Mouse (Mus musculus): ENCODE results near the gene Armh3. TPM values are rescaled to one million over a fixed set of nuclear protein-coding genes. Genes with fewer than 3 reads are reported as not detected.

Armh3 gene
- 13.7 and 15.6 TPM in 2 replicates for polyA plus RNA-seq (2012; rRNA removed)
- polyA plus RNA-seq (2014; fragmentation: Nextera tagmentation; extraction: Ambion mirVana), result 13.6 and 15.7 TPM in 2 replicates

- 2% methylated on average over 53 of the region's 76 CpGs for WGBS
Measured at GRCm38 (mm10) chr19:45997785-45998693, at the start of gene Armh3. Gene Armh3, minus strand, starts transcription at chr19:45998488.

GRCm38 (mm10) chr19:46047426-46047825, 49.1 kb upstream of the Armh3 start:
- Histone ChIP-seq H3K27ac (replicated peaks; ENCODE audit: low read depth, low read length) (no peak overlapping the region), H3K9ac (ENCODE audit: low read depth, low read length, severe bottlenecking) (no peak overlapping the region), H3K36me3 (ENCODE audit: control insufficient read depth, insufficient read depth, low read length) (no peaks in the 10 kb centered on the region), H3K4me3 (replicated peaks; ENCODE audit: low read length) (no peak overlapping the region), H3K4me2 (replicated peaks; ENCODE audit: low read depth, low read length, severe bottlenecking) (no peak overlapping the region), H3K4me1 (ENCODE audit: control insufficient read depth, insufficient read depth, low read length) (peaks cover 30% of the 10 kb centered on the region), H3K27me3 (ENCODE audit: control insufficient read depth, insufficient read depth, low read length) (no peaks in the 10 kb centered on the region), H3K9me3 (ENCODE audit: control insufficient read depth, low read length) (no peaks in the 10 kb centered on the region)
- no peak for TF ChIP-seq POLR2A (IDR thresholded peaks at IDR 0.05; ENCODE audit: borderline replicate concordance, extremely low read depth, insufficient read depth, insufficient read length)
- DNase-seq (ENCODE audit: low spot score) (no peak), ATAC-seq (ENCODE audit: low FRiP score, low read depth) (no peak)
- 15% methylated on average over 2 of the region's 2 CpGs for WGBS

More at GRCm38 (mm10) chr19:45997785-45998693, at the start of gene Armh3:
- H3K9me3 ChIP-seq (ENCODE audit: control insufficient read depth, low read length), result peaks cover 8% of the 10 kb centered on the region
- peak; percentile 93 for ATAC-seq (ENCODE audit: low FRiP score, low read depth)
- H3K9ac ChIP-seq (ENCODE audit: low read depth, low read length, severe bottlenecking), result peak within 1 kb of the TSS; percentile 91
- peak within 1 kb of the TSS; percentile 93 for H3K4me3 ChIP-seq (replicated peaks; ENCODE audit: low read length)
- H3K27me3 ChIP-seq (ENCODE audit: control insufficient read depth, insufficient read depth, low read length), result no peaks in the 10 kb centered on the region
- TF ChIP-seq POLR2A (IDR thresholded peaks at IDR 0.05; ENCODE audit: borderline replicate concordance, extremely low read depth, insufficient read depth, insufficient read length), result no peak
- H3K27ac ChIP-seq (replicated peaks; ENCODE audit: low read depth, low read length), result peak within 1 kb of the TSS; percentile 93
- H3K4me1 ChIP-seq (ENCODE audit: control insufficient read depth, insufficient read depth, low read length), result 0 out of 2 replicates have a peak, but pooled peaks cover 3% of the 10 kb centered on the region
- no peaks in the 10 kb centered on the region for H3K36me3 ChIP-seq (ENCODE audit: control insufficient read depth, insufficient read depth, low read length)
- DNase-seq (ENCODE audit: low spot score), result peak; percentile 92
- H3K4me2 ChIP-seq (replicated peaks; ENCODE audit: low read depth, low read length, severe bottlenecking), result peak within 1 kb of the TSS; percentile 58

- DNase-seq (ENCODE audit: low spot score) (no peak), ATAC-seq (ENCODE audit: low FRiP score, low read depth) (no peak)
- Histone ChIP-seq H3K27me3 (ENCODE audit: control insufficient read depth, insufficient read depth, low read length) (no peaks in the 10 kb centered on the region), H3K36me3 (ENCODE audit: control insufficient read depth, insufficient read depth, low read length) (no peaks in the 10 kb centered on the region), H3K9me3 (ENCODE audit: control insufficient read depth, low read length) (no peaks in the 10 kb centered on the region), H3K4me3 (replicated peaks; ENCODE audit: low read length) (no peak overlapping the region; the same call in 1 of the 2 replicates), H3K4me1 (ENCODE audit: control insufficient read depth, insufficient read depth, low read length) (peaks cover 38% of the 10 kb centered on the region), H3K9ac (ENCODE audit: low read depth, low read length, severe bottlenecking) (no peak overlapping the region), H3K27ac (replicated peaks; ENCODE audit: low read depth, low read length) (peak overlapping the region; percentile 96), H3K4me2 (replicated peaks; ENCODE audit: low read depth, low read length, severe bottlenecking) (peak overlapping the region; percentile 99)
- TF ChIP-seq POLR2A (IDR thresholded peaks at IDR 0.05; ENCODE audit: borderline replicate concordance, extremely low read depth, insufficient read depth, insufficient read length), result no peak
- 8% methylated on average over 10 of the region's 10 CpGs for WGBS
Measured at GRCm38 (mm10) chr19:46046621-46047025, 48.3 kb upstream of the Armh3 start.

GRCm38 (mm10) chr19:46045696-46046311, 47.5 kb upstream of the Armh3 start:
- peak overlapping the region; percentile 99 for H3K4me2 ChIP-seq (replicated peaks; ENCODE audit: low read depth, low read length, severe bottlenecking)
- H3K27ac ChIP-seq (replicated peaks; ENCODE audit: low read depth, low read length), result peak overlapping the region; percentile 96
- DNase-seq (ENCODE audit: low spot score), result peak; percentile 85
- peak overlapping the region; percentile 87 for H3K9ac ChIP-seq (ENCODE audit: low read depth, low read length, severe bottlenecking)
- peaks cover 46% of the 10 kb centered on the region for H3K4me1 ChIP-seq (ENCODE audit: control insufficient read depth, insufficient read depth, low read length)
- no peaks in the 10 kb centered on the region for H3K27me3 ChIP-seq (ENCODE audit: control insufficient read depth, insufficient read depth, low read length)
- H3K4me3 ChIP-seq (replicated peaks; ENCODE audit: low read length), result peak overlapping the region; percentile 78
- 1% methylated on average over 6 of the region's 7 CpGs for WGBS
- ATAC-seq (ENCODE audit: low FRiP score, low read depth), result peak; percentile 53
- no peaks in the 10 kb centered on the region for H3K9me3 ChIP-seq (ENCODE audit: control insufficient read depth, low read length)
- H3K36me3 ChIP-seq (ENCODE audit: control insufficient read depth, insufficient read depth, low read length), result no peaks in the 10 kb centered on the region
- no peak for TF ChIP-seq POLR2A (IDR thresholded peaks at IDR 0.05; ENCODE audit: borderline replicate concordance, extremely low read depth, insufficient read depth, insufficient read length)

GRCm38 (mm10) chr19:46044993-46045695, 46.9 kb upstream of the Armh3 start, which contains the start of gene Ldb1:
Gene Ldb1, minus strand, starts transcription at chr19:46045214.
- no peaks in the 10 kb centered on the region for H3K9me3 ChIP-seq (ENCODE audit: control insufficient read depth, low read length)
- 0 out of 2 replicates have a peak, but pooled peaks have one; percentile 47 for TF ChIP-seq POLR2A (IDR thresholded peaks at IDR 0.05; ENCODE audit: borderline replicate concordance, extremely low read depth, insufficient read depth, insufficient read length)
- peaks cover 53% of the 10 kb centered on the region for H3K4me1 ChIP-seq (ENCODE audit: control insufficient read depth, insufficient read depth, low read length)
- H3K4me3 ChIP-seq (replicated peaks; ENCODE audit: low read length), result peak within 1 kb of the TSS; percentile 78
- peak; percentile 81 for DNase-seq (ENCODE audit: low spot score)
- H3K27me3 ChIP-seq (ENCODE audit: control insufficient read depth, insufficient read depth, low read length), result no peaks in the 10 kb centered on the region
- H3K36me3 ChIP-seq (ENCODE audit: control insufficient read depth, insufficient read depth, low read length), result no peaks in the 10 kb centered on the region
- 2% methylated on average over 59 of the region's 84 CpGs for WGBS
- H3K4me2 ChIP-seq (replicated peaks; ENCODE audit: low read depth, low read length, severe bottlenecking), result peak within 1 kb of the TSS; percentile 99
- peak; percentile 76 for ATAC-seq (ENCODE audit: low FRiP score, low read depth)
- peak within 1 kb of the TSS; percentile 87 for H3K9ac ChIP-seq (ENCODE audit: low read depth, low read length, severe bottlenecking)
- H3K27ac ChIP-seq (replicated peaks; ENCODE audit: low read depth, low read length), result peak within 1 kb of the TSS; percentile 96
